Mouse (Mus musculus): ENCODE results near the gene Tube1.

- TF ChIP-seq CTCF (IDR thresholded peaks at IDR 0.05; ENCODE audit: low read depth), result no peak
- TF ChIP-seq EP300 (optimal IDR thresholded peaks at IDR 0.05), result no peak
Observed at GRCm38 (mm10) chr10:39106413-39106812, 27.4 kb upstream of the Tube1 start.
